Comparison of ENCODE assay signal across 14 mouse cellular contexts in genomic region chr2:137098269-137099035, GRCm38 (mm10). TPM values are rescaled to one million over a fixed set of nuclear protein-coding genes. Genes with fewer than 3 reads are reported as not detected.
DNase-seq lines count a peak whose midpoint lies in the region; ATAC-seq and TF ChIP-seq lines count a peak whose summit lies in the region.
"Had no signal": no experiment of that assay in that cellular context is flagged by ENCODE, and none has a peak within 500 bp of the region (broad histone marks: within the 10 kb centered on the region; RNA-seq: fewer than 3 reads in every experiment).

No protein-coding gene starts in this region.

- H3K27ac ChIP-seq in gastrocnemius, adult 2 months = peak overlapping the region; percentile 41
- H3K27ac ChIP-seq in intestine, embryonic 16.5 days (ENCODE audit: low read length) = no peak overlapping the region; the same call in 1 of the 2 replicates
- H3K27ac ChIP-seq in thymus, adult 2 months (ENCODE audit: control insufficient read depth, insufficient read depth, low read length) = no peak overlapping the region
- H3K27ac ChIP-seq: liver, embryonic 15.5 days had no signal

- H3K36me3 ChIP-seq in intestine, embryonic 16.5 days (ENCODE audit: control insufficient read depth, insufficient read depth, low read length) = peaks cover 3% of the 10 kb centered on the region; the same call in 1 of the 2 replicates
- no peaks in the 10 kb centered on the region for H3K36me3 ChIP-seq in thymus, adult 2 months (ENCODE audit: control insufficient read depth, insufficient read depth, low read length)
- H3K36me3 ChIP-seq: liver, embryonic 15.5 days had no signal

- intact Hi-C loops in gastrocnemius, adult 2 months (cut with DNase I) = no loop called here

- WGBS in intestine, embryonic 16.5 days = 43% methylated on average over 11 of the region's 11 CpGs
- 83% methylated on average over 11 of the region's 11 CpGs for WGBS in thymus, adult 2 months

- peak; percentile 34; the same call in 1 of the 2 replicates for ATAC-seq in intestine, embryonic 16.5 days

- no peak overlapping the region for H3K4me3 ChIP-seq in gastrocnemius, adult 2 months
- H3K4me3 ChIP-seq in intestine, embryonic 16.5 days (ENCODE audit: low read length) = no peak overlapping the region
- no peak overlapping the region for H3K4me3 ChIP-seq in thymus, adult 2 months (ENCODE audit: control insufficient read depth, insufficient read depth, low read length)
- H3K4me3 ChIP-seq: liver, embryonic 15.5 days had no signal

- no peak overlapping the region for H3K4me2 ChIP-seq in intestine, embryonic 16.5 days (ENCODE audit: low read depth, low read length)
- H3K4me2 ChIP-seq: liver, embryonic 15.5 days had no signal

- no peak overlapping the region for H3K9ac ChIP-seq in intestine, embryonic 16.5 days (ENCODE audit: low read depth, low read length)
- H3K9ac ChIP-seq: liver, embryonic 15.5 days had no signal

- TF ChIP-seq CTCF in gastrocnemius, adult 2 months (IDR thresholded peaks at IDR 0.05) = no peak
- no peak for TF ChIP-seq CTCF in thymus, adult 2 months (IDR thresholded peaks at IDR 0.05; ENCODE audit: borderline replicate concordance, control insufficient read depth, extremely low read depth, insufficient read depth, low read length, poor library complexity)

- no peaks in the 10 kb centered on the region for H3K27me3 ChIP-seq in intestine, embryonic 16.5 days (replicated peaks; ENCODE audit: control insufficient read depth, insufficient read depth, low read length)
- H3K27me3 ChIP-seq in thymus, adult 2 months (ENCODE audit: control insufficient read depth, insufficient read depth, low read length) = no peaks in the 10 kb centered on the region
- H3K27me3 ChIP-seq: liver, embryonic 15.5 days had no signal

- TF ChIP-seq POLR2A in thymus, adult 2 months (IDR thresholded peaks at IDR 0.05; ENCODE audit: control insufficient read depth, extremely low read depth, insufficient read depth, low read length, poor library complexity) = no peak

- 0 out of 2 replicates have a peak, but pooled peaks cover 3% of the 10 kb centered on the region for H3K4me1 ChIP-seq in intestine, embryonic 16.5 days (ENCODE audit: control insufficient read depth, insufficient read depth, low read length)
- H3K4me1 ChIP-seq in thymus, adult 2 months (replicated peaks; ENCODE audit: control insufficient read depth, insufficient read depth, low read length) = no peaks in the 10 kb centered on the region
- H3K4me1 ChIP-seq: liver, embryonic 15.5 days had no signal

- H3K9me3 ChIP-seq in intestine, embryonic 16.5 days (ENCODE audit: control insufficient read depth, low read length) = no peaks in the 10 kb centered on the region
- H3K9me3 ChIP-seq: liver, embryonic 15.5 days had no signal

- no peak for DNase-seq in gastrocnemius, adult 2 months
- DNase-seq in gastrocnemius, postnatal 10 days = no peak
- DNase-seq in lung, postnatal 36 days = peak; percentile 21
- no peak for DNase-seq in lung, postnatal 14 days
- DNase-seq in R1 (ENCODE audit: low read depth, low spot score) = peak; percentile 94
- DNase-seq in thymus, adult 2 months = no peak
- no peak for DNase-seq in MN1 (ENCODE audit: low spot score)
- DNase-seq: adrenal gland, postnatal 10 days; B cell, adult 2 months; cerebellum, postnatal 25 days; heart, adult 18-20 months; left cerebral cortex, postnatal 4 days had no signal

RNA-seq across cellular contexts. Expression of gene Jag1, which starts 18.0 kb away (rescaled TPM):
- total RNA-seq in gastrocnemius, adult 2 months (2021) = 1 to 10 TPM; 5.3 to 6.7 TPM
- total RNA-seq in gastrocnemius, postnatal 10 days (2021) = 10 to 100 TPM; 10.6 to 16.7 TPM
- polyA plus RNA-seq in intestine, embryonic 16.5 days (2015; fragmentation: Nextera tagmentation; extraction: Ambion mirVana) = 5.1 and 8.9 TPM in 2 replicates
- 3.0 and 3.2 TPM in 2 replicates for polyA plus RNA-seq in thymus, adult 2 months (2012; rRNA removed)

Comparison
In these comparisons a context has a peak if more than half of its experiments do, and no peak if none do; other contexts are left out.
1. DNase-seq: peak in lung, postnatal 36 days (single experiment) and R1 (single experiment); none in gastrocnemius, adult 2 months (single experiment), gastrocnemius, postnatal 10 days (single experiment), lung, postnatal 14 days (single experiment), thymus, adult 2 months (single experiment) and MN1 (single experiment).